Mouse (Mus musculus): ENCODE results near the gene Mlec. TPM values are rescaled to one million over a fixed set of nuclear protein-coding genes. Genes with fewer than 3 reads are reported as not detected.
"Not testable (repeated sequence)": the region's sequence is repeated elsewhere in the genome, so short reads cannot be mapped to it uniquely, and the experiment has no call there.

Gene Mlec
- total and polyA plus RNA-seq, 2 experiments from 2014 or later = 20.6 to 80.9 TPM

GRCm38 (mm10) chr5:115152132-115152956, 5.6 kb downstream of the Mlec start:
- ATAC-seq = no peak
- TF ChIP-seq CTCF (IDR thresholded peaks at IDR 0.05; ENCODE audit: low read depth) = no peak
- H3K27me3 ChIP-seq (ENCODE audit: insufficient read depth, low read length) = no peaks in the 10 kb centered on the region
- H3K4me2 ChIP-seq (ENCODE audit: low read depth, low read length) = no peak overlapping the region
- no peak overlapping the region for H3K9ac ChIP-seq (replicated peaks; ENCODE audit: low read length)
- peaks cover 13% of the 10 kb centered on the region; the same call in 1 of the 2 replicates for H3K4me1 ChIP-seq (ENCODE audit: insufficient read depth, low read length)
- no peak overlapping the region for H3K27ac ChIP-seq
- H3K4me3 ChIP-seq (ENCODE audit: low read length) = no peak overlapping the region
- 66% methylated on average over 8 of the region's 8 CpGs for WGBS
- H3K9me3 ChIP-seq (ENCODE audit: low read length) = no peaks in the 10 kb centered on the region
- DNase-seq (ENCODE audit: low spot score) = no peak
- peaks cover 33% of the 10 kb centered on the region for H3K36me3 ChIP-seq (ENCODE audit: insufficient read depth, low read length)

- no peak for TF ChIP-seq CTCF (IDR thresholded peaks at IDR 0.05; ENCODE audit: low read depth)
- Histone ChIP-seq H3K27me3 (ENCODE audit: insufficient read depth, low read length) (no peaks in the 10 kb centered on the region), H3K4me1 (ENCODE audit: insufficient read depth, low read length) (peaks cover 12% of the 10 kb centered on the region; the same call in 1 of the 2 replicates), H3K27ac (no peak overlapping the region), H3K9ac (replicated peaks; ENCODE audit: low read length) (no peak overlapping the region), H3K4me2 (ENCODE audit: low read depth, low read length) (no peak overlapping the region), H3K4me3 (ENCODE audit: low read length) (no peak overlapping the region), H3K36me3 (ENCODE audit: insufficient read depth, low read length) (peaks cover 41% of the 10 kb centered on the region), H3K9me3 (ENCODE audit: low read length) (no peaks in the 10 kb centered on the region)
- ATAC-seq (no peak), DNase-seq (ENCODE audit: low spot score) (no peak)
- 86% methylated on average over 13 of the region's 13 CpGs for WGBS
These were observed 6.5 kb downstream of the Mlec start for GRCm38 (mm10) chr5:115151457-115151856.

DNA sequence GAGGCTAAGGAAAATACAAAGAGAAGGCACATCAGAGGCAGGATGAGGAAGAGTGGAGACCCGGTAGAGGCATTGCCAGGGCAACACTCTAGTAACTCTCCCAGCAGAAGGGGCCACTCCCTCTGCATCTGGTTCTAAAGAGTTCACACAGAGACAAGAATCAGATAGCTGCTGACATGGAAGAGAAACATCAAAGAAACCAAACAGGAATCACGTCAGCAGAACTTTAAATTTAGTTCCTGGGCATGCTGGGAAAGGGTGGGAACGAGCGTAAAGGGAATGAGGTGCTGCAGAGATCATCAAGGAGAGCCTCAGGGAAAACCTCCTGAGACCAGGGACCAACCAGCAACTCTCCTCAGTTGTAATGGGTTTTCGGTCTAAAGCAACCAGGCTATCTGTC, 7.0 kb downstream of the Mlec start:
- no peak overlapping the region for H3K27ac ChIP-seq
- WGBS = 84% methylated on average over 5 of the region's 5 CpGs

DNA sequence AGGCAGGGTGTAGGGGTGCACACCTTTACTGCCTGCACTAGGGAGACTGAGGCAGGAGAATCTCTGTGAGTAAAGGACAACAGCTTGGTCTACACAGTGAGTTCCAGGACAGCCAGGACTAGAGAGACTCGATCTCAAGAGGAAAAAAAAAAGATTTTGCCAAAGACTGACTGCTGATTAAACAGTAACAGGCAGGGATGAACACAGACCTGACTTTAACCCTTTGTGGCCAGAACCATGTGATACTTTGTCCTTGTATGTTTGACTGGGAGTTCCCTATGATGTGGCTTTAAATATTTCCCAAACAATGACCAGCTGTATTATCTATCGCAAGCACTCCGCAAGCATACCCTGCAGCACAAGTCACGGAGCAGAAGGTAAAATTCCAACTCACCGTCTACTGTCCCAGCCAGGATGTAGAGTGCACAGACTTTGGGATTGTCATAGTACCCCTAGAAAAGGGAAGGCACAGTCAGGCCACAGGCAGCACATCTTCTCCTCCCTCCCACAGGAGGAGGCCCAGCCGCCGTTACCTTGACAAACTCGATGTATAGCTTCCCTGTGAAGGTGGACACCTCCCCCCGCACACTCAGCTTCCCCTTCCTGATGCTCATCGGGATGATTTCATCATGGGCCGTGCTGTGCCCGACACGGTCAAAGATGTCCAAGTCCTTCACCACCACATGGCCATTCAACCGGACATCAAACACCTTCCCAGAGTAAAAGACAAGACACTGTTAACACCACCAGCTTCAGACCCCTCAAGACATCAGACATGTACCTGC, 8.1 kb downstream of the Mlec start:
- Histone ChIP-seq H3K9me3 (ENCODE audit: low read length) (no peaks in the 10 kb centered on the region), H3K36me3 (ENCODE audit: insufficient read depth, low read length) (peaks cover 46% of the 10 kb centered on the region)
- 97% methylated on average over 14 of the region's 14 CpGs for WGBS

More for the DNA sequence above, 7.0 kb downstream of the Mlec start:
- no peak overlapping the region for H3K4me3 ChIP-seq (ENCODE audit: low read length)
- H3K9ac ChIP-seq (replicated peaks; ENCODE audit: low read length) = no peak overlapping the region
- no peak overlapping the region for H3K4me2 ChIP-seq (ENCODE audit: low read depth, low read length)
- H3K27me3 ChIP-seq (ENCODE audit: insufficient read depth, low read length) = no peaks in the 10 kb centered on the region
- no peak for ATAC-seq
- peaks cover 46% of the 10 kb centered on the region for H3K36me3 ChIP-seq (ENCODE audit: insufficient read depth, low read length)
- H3K4me1 ChIP-seq (ENCODE audit: insufficient read depth, low read length) = peaks cover 8% of the 10 kb centered on the region; the same call in 1 of the 2 replicates
- no peaks in the 10 kb centered on the region for H3K9me3 ChIP-seq (ENCODE audit: low read length)
- DNase-seq (ENCODE audit: low spot score) = no peak
- TF ChIP-seq CTCF (IDR thresholded peaks at IDR 0.05; ENCODE audit: low read depth) = no peak

GRCm38 (mm10) chr5:115148872-115149271, 9.1 kb downstream of the Mlec start:
- H3K9me3 ChIP-seq (ENCODE audit: low read length); H3K9ac ChIP-seq (replicated peaks; ENCODE audit: low read length); ATAC-seq; H3K4me3 ChIP-seq (ENCODE audit: low read length); H3K27ac ChIP-seq; DNase-seq (ENCODE audit: low spot score); H3K27me3 ChIP-seq (ENCODE audit: insufficient read depth, low read length); H3K4me2 ChIP-seq (ENCODE audit: low read depth, low read length); H3K4me1 ChIP-seq (ENCODE audit: insufficient read depth, low read length): not testable (repeated sequence)
- no CpG with 5 or more reads among the region's 1 CpGs for WGBS
- H3K36me3 ChIP-seq (ENCODE audit: insufficient read depth, low read length) = peaks cover 46% of the 10 kb centered on the region

More for the DNA sequence above, 8.1 kb downstream of the Mlec start:
- Histone ChIP-seq H3K9ac (replicated peaks; ENCODE audit: low read length) (no peak overlapping the region), H3K27me3 (ENCODE audit: insufficient read depth, low read length) (no peaks in the 10 kb centered on the region), H3K4me1 (ENCODE audit: insufficient read depth, low read length) (no peaks in the 10 kb centered on the region), H3K27ac (no peak overlapping the region), H3K4me2 (ENCODE audit: low read depth, low read length) (no peak overlapping the region), H3K4me3 (ENCODE audit: low read length) (no peak overlapping the region)
- no peak for ATAC-seq
- DNase-seq (ENCODE audit: low spot score) = no peak
- TF ChIP-seq CTCF (IDR thresholded peaks at IDR 0.05; ENCODE audit: low read depth) = no peak

- H3K36me3 ChIP-seq (ENCODE audit: insufficient read depth, low read length) = peaks cover 46% of the 10 kb centered on the region
- TF ChIP-seq CTCF (IDR thresholded peaks at IDR 0.05; ENCODE audit: low read depth) = no peak
These were observed 9.6 kb downstream of the Mlec start for GRCm38 (mm10) chr5:115148378-115148777.

More at GRCm38 (mm10) chr5:115148378-115148777, 9.6 kb downstream of the Mlec start:
- no peak overlapping the region for H3K9ac ChIP-seq (replicated peaks; ENCODE audit: low read length)
- H3K4me1 ChIP-seq (ENCODE audit: insufficient read depth, low read length) = peaks cover 2% of the 10 kb centered on the region; the same call in 1 of the 2 replicates
- no peak overlapping the region for H3K27ac ChIP-seq
- DNase-seq (ENCODE audit: low spot score) (no peak), ATAC-seq (no peak)
- H3K4me2 ChIP-seq (ENCODE audit: low read depth, low read length) = no peak overlapping the region
- H3K27me3 ChIP-seq (ENCODE audit: insufficient read depth, low read length) = no peaks in the 10 kb centered on the region
- no peak overlapping the region for H3K4me3 ChIP-seq (ENCODE audit: low read length)
- 97% methylated on average over 8 of the region's 8 CpGs for WGBS
- no peaks in the 10 kb centered on the region for H3K9me3 ChIP-seq (ENCODE audit: low read length)

Data from hindbrain, postnatal 0 days (tissue).